Mouse (Mus musculus) adrenal gland, postnatal 36 days (tissue): ENCODE data around the gene Zfpm1. TPM values are rescaled to one million over a fixed set of nuclear protein-coding genes. Genes with fewer than 3 reads are reported as not detected.

Experiments
- DNase-seq, 2 experiments: peaks; one replicate each; pipeline ENCODE4 v3.0.0; 2021; ENCODE audit warnings: mixed read lengths in 1 of 2
- total RNA-seq, 2 experiments: library from RNA; stranded (reverse); gene quantifications; 2 replicates each; pipeline ENCODE4 v1.2.3; 2021

The Zfpm1 gene
- total RNA-seq, 2 experiments from 2014 or later: 14.0 to 15.5 TPM

- no peak for DNase-seq
Observed at GRCm38 (mm10) chr8:122345181-122346095, 63.5 kb downstream of the Zfpm1 start.

GRCm38 (mm10) chr8:122347811-122348552 lies 66.0 kb downstream of the Zfpm1 start:
- peak; percentile 36 to 65 for DNase-seq

- DNase-seq: no peak
Observed at GRCm38 (mm10) chr8:122349357-122350297, 67.7 kb downstream of the Zfpm1 start.

GRCm38 (mm10) chr8:122350309-122351089 lies 68.6 kb downstream of the Zfpm1 start:
- no peak for DNase-seq

- no peak for DNase-seq
Observed at GRCm38 (mm10) chr8:122354157-122354556, 72.2 kb downstream of the Zfpm1 start.

- peak in 1 of 2 experiments; percentile 42 for DNase-seq
Observed at GRCm38 (mm10) chr8:122355642-122356606, 74.0 kb downstream of the Zfpm1 start.

- DNase-seq: no peak
Observed at GRCm38 (mm10) chr8:122357202-122357601, 75.3 kb downstream of the Zfpm1 start.

- no peak for DNase-seq
Observed at GRCm38 (mm10) chr8:122357641-122358040, 75.7 kb downstream of the Zfpm1 start.

GRCm38 (mm10) chr8:122359111-122359775 lies 77.3 kb downstream of the Zfpm1 start:
- peak in 1 of 2 experiments; percentile 27 for DNase-seq

- no peak for DNase-seq
Observed at GRCm38 (mm10) chr8:122360696-122361416, 78.9 kb downstream of the Zfpm1 start, which contains the start of gene Trhr2. TSS of gene Trhr2 (minus strand) at chr8:122360746.

GRCm38 (mm10) chr8:122362271-122362670 lies 80.3 kb downstream of the Zfpm1 start:
- no peak for DNase-seq

- DNase-seq: no peak
Observed at GRCm38 (mm10) chr8:122362967-122363366, 81.0 kb downstream of the Zfpm1 start.

GRCm38 (mm10) chr8:122368494-122368893 lies 86.6 kb downstream of the Zfpm1 start:
- DNase-seq: no peak

- DNase-seq: peak; percentile 77 to 81
Observed at GRCm38 (mm10) chr8:122369665-122370064, 87.7 kb downstream of the Zfpm1 start.

GRCm38 (mm10) chr8:122371706-122372105 lies 89.8 kb downstream of the Zfpm1 start:
- no peak for DNase-seq

GRCm38 (mm10) chr8:122375320-122375719 lies 93.4 kb downstream of the Zfpm1 start:
- DNase-seq: no peak

GRCm38 (mm10) chr8:122375751-122376364 lies 93.9 kb downstream of the Zfpm1 start:
- no peak for DNase-seq
